Mouse (Mus musculus): ENCODE data around the gene Rgs12. TPM values are rescaled to one million over a fixed set of nuclear protein-coding genes. Genes with fewer than 3 reads are reported as not detected.
A peak's percentile ranks its signal among the peaks of the same experiment; 100 is the strongest.

Gene Rgs12
- polyA plus RNA-seq, 1 experiment: 6.1 TPM

DNA sequence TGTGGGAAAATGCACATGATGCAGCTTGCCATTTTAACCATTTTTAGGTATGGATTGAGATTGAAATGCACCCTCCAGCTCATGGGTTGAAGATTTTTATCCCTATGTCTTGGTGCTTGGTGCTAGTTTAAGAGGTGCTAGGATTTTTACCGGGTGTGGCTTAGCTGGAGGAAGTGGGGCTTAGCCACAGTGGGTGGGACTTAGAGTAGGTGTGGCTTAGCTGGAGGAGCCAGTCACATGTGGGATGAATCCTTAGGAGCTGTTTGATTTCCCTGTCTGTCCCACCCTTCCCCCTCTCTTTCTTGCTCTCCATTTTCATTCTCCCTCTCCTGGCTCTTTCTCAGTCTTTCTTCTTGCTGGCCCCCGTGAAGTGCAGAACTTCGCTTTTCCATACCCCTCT lies 32.5 kb downstream of the Rgs12 start:
- Histone ChIP-seq H3K27ac (ENCODE audit: insufficient read depth, low read depth, low read length) (no peak overlapping the region), H3K4me3 (ENCODE audit: low read depth, low read length) (no peak overlapping the region), H3K4me1 (ENCODE audit: control insufficient read depth, insufficient read depth, insufficient read length, low read length) (peaks cover 11% of the 10 kb centered on the region; the same call in 1 of the 2 replicates), H3K27me3 (ENCODE audit: control insufficient read depth, insufficient read depth, low read length) (no peaks in the 10 kb centered on the region), H3K36me3 (ENCODE audit: control insufficient read depth, insufficient read depth, low read length) (no peaks in the 10 kb centered on the region)
- WGBS: 66% methylated on average over 3 of the region's 3 CpGs
- TF ChIP-seq POLR2A (IDR thresholded peaks at IDR 0.05; ENCODE audit: low read depth, low read length) (no peak), CTCF (IDR thresholded peaks at IDR 0.05; ENCODE audit: extremely low read depth, insufficient read length, insufficient replicate concordance, low read depth, low read length) (no peak)

DNA sequence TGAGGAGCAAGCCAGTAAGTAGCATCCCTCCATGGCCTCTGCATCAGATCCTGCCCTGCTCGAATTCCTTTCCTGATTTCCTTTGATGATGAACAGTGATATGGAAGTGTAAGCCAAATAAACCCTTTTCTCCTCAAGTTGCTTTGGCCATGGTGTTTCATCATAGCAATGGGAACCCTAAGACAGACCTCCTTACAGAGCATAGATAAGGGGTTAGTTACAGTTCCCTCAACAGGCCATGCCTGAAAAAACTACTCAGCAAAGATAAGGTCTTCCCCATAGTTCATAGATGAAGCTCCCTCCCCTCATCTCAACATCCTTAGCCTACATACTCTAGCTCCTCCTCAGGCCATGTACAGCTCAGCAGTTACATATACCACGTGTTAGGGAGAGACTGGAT lies 35.7 kb downstream of the Rgs12 start:
- Histone ChIP-seq H3K27me3 (ENCODE audit: control insufficient read depth, insufficient read depth, low read length) (no peaks in the 10 kb centered on the region), H3K4me3 (ENCODE audit: low read depth, low read length) (no peak overlapping the region), H3K27ac (ENCODE audit: insufficient read depth, low read depth, low read length) (no peak overlapping the region), H3K4me1 (ENCODE audit: control insufficient read depth, insufficient read depth, insufficient read length, low read length) (peaks cover 16% of the 10 kb centered on the region), H3K36me3 (ENCODE audit: control insufficient read depth, insufficient read depth, low read length) (no peaks in the 10 kb centered on the region)
- no peak for TF ChIP-seq POLR2A (IDR thresholded peaks at IDR 0.05; ENCODE audit: low read depth, low read length)
- no peak for TF ChIP-seq CTCF (IDR thresholded peaks at IDR 0.05; ENCODE audit: extremely low read depth, insufficient read length, insufficient replicate concordance, low read depth, low read length)
- 72% methylated on average over 2 of the region's 2 CpGs for WGBS

DNA sequence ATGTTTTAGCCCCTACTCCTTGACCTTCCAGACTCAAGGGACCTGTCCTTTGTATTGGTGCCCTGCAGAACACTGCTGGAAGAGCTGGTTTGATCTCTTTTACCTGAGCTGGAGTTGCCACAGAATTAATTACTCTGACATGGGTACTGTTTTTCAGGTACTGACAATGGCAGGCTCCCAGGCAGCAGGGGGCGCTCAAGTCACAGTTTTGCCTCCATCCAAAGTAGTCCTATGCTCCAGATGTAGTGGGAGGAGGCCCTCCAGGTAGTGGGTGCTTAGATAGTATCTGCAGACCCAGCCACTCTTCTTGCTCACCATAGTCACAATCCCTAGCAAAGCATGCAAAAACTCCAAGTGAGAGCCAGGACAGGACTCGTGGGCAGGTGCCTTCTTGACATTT lies 36.6 kb downstream of the Rgs12 start:
- Histone ChIP-seq H3K36me3 (ENCODE audit: control insufficient read depth, insufficient read depth, low read length) (no peaks in the 10 kb centered on the region), H3K27ac (ENCODE audit: insufficient read depth, low read depth, low read length) (no peak overlapping the region), H3K27me3 (ENCODE audit: control insufficient read depth, insufficient read depth, low read length) (no peaks in the 10 kb centered on the region), H3K4me3 (ENCODE audit: low read depth, low read length) (no peak overlapping the region), H3K4me1 (ENCODE audit: control insufficient read depth, insufficient read depth, insufficient read length, low read length) (peaks cover 14% of the 10 kb centered on the region)
- TF ChIP-seq CTCF (IDR thresholded peaks at IDR 0.05; ENCODE audit: extremely low read depth, insufficient read length, insufficient replicate concordance, low read depth, low read length) (peak; percentile 83; the same call in 1 of the 2 replicates), POLR2A (IDR thresholded peaks at IDR 0.05; ENCODE audit: low read depth, low read length) (no peak)
- 43% methylated on average over 2 of the region's 2 CpGs for WGBS

DNA sequence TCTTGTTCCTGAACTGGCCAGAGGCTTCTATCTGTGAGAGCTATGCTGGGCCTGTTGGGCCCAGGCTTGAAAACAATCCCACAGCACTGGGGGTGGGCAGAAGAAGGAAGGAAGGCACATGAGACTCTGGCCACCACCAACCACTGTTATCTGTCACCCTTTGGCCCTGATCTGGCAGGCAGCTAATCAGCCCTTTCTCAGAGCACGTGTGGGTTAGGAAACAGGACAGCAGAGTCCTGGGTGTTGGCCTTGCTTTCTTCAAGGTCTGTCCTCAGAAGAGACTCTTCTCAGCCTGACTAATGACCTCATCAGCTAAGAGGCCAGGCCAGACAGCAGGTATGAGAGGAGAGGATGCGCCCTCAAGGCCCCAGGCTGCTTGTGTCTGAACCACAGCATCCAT lies 38.2 kb downstream of the Rgs12 start:
- H3K27ac ChIP-seq (ENCODE audit: insufficient read depth, low read depth, low read length): no peak overlapping the region
- 51% methylated on average over 2 of the region's 2 CpGs for WGBS
- no peaks in the 10 kb centered on the region for H3K36me3 ChIP-seq (ENCODE audit: control insufficient read depth, insufficient read depth, low read length)
- peaks cover 17% of the 10 kb centered on the region for H3K4me1 ChIP-seq (ENCODE audit: control insufficient read depth, insufficient read depth, insufficient read length, low read length)
- no peaks in the 10 kb centered on the region for H3K27me3 ChIP-seq (ENCODE audit: control insufficient read depth, insufficient read depth, low read length)
- TF ChIP-seq CTCF (IDR thresholded peaks at IDR 0.05; ENCODE audit: extremely low read depth, insufficient read length, insufficient replicate concordance, low read depth, low read length): no peak
- TF ChIP-seq POLR2A (IDR thresholded peaks at IDR 0.05; ENCODE audit: low read depth, low read length): no peak
- no peak overlapping the region for H3K4me3 ChIP-seq (ENCODE audit: low read depth, low read length)

DNA sequence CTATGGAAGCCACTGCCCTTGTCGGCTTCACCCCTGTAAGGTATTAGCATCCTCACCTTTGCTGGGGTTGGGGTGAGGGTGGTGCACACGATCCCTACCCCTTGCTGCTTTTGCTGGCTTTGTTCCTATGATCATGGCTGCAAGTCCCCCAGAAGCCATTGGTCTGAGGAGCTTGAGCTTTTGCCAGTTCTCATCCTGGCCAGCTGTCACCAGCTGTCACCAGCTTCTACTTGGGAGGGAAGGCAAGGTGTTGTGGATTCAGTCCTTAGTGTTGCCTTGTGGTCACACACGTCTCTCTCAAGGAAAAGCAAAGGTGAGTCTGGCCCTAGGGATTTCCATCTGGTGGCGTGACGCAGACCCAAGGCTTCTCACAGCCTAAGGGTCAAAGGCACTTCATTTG lies 39.4 kb downstream of the Rgs12 start:
- 84% methylated on average over 5 of the region's 5 CpGs for WGBS
- H3K36me3 ChIP-seq (ENCODE audit: control insufficient read depth, insufficient read depth, low read length): no peaks in the 10 kb centered on the region
- TF ChIP-seq POLR2A (IDR thresholded peaks at IDR 0.05; ENCODE audit: low read depth, low read length) (no peak), CTCF (IDR thresholded peaks at IDR 0.05; ENCODE audit: extremely low read depth, insufficient read length, insufficient replicate concordance, low read depth, low read length) (no peak)
- peaks cover 19% of the 10 kb centered on the region for H3K4me1 ChIP-seq (ENCODE audit: control insufficient read depth, insufficient read depth, insufficient read length, low read length)
- H3K27ac ChIP-seq (ENCODE audit: insufficient read depth, low read depth, low read length): no peak overlapping the region
- H3K4me3 ChIP-seq (ENCODE audit: low read depth, low read length): no peak overlapping the region
- H3K27me3 ChIP-seq (ENCODE audit: control insufficient read depth, insufficient read depth, low read length): no peaks in the 10 kb centered on the region

DNA sequence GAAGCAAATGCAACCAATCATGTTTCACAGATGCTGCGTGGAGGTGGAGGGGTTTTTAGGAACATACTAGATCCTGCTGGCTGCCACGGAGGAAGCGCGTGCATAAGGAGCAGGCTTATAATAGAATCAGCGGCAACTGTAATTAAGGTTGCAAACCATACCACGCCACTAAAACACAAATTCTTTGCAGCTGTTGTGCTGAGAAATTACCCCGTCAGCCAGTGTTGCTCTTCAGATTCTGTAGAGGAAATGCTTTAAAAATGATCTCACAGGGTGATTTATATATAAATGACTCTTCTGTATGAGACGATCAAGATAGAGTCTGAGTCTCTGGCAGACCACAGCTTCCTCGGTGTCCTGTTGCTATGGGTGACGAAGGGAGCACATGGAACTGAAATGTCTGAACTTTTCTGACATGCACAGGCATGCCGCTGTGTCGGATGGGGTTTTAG lies 40.1 kb downstream of the Rgs12 start:
- 73% methylated on average over 12 of the region's 12 CpGs for WGBS
- Histone ChIP-seq H3K4me3 (ENCODE audit: low read depth, low read length) (no peak overlapping the region), H3K36me3 (ENCODE audit: control insufficient read depth, insufficient read depth, low read length) (no peaks in the 10 kb centered on the region), H3K27ac (ENCODE audit: insufficient read depth, low read depth, low read length) (no peak overlapping the region), H3K27me3 (ENCODE audit: control insufficient read depth, insufficient read depth, low read length) (no peaks in the 10 kb centered on the region), H3K4me1 (ENCODE audit: control insufficient read depth, insufficient read depth, insufficient read length, low read length) (peaks cover 19% of the 10 kb centered on the region)
- TF ChIP-seq POLR2A (IDR thresholded peaks at IDR 0.05; ENCODE audit: low read depth, low read length) (no peak), CTCF (IDR thresholded peaks at IDR 0.05; ENCODE audit: extremely low read depth, insufficient read length, insufficient replicate concordance, low read depth, low read length) (0 out of 2 replicates have a peak, but pooled peaks have one; percentile 2)

DNA sequence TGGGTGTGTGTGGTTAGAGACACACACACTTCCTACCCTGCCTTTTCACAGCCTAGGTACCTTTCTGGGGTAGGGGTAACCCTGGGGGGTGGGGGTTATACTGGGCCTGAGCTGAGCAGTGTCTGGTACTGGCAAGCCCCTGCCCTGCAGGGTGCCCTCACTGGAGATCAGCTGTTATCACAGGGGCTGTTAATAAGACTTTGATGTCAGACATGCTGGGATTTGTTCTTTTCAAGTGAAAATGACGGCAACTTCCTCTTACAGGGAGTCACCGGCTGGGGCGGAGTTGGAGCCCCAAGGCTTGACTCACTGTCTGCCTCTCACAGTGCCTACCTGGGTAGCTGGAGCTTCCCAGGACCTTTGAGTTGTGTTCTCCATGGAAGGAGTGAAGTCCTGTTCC lies 49.5 kb downstream of the Rgs12 start:
- WGBS: 18% methylated on average over 3 of the region's 3 CpGs
- Histone ChIP-seq H3K27me3 (ENCODE audit: control insufficient read depth, insufficient read depth, low read length) (no peaks in the 10 kb centered on the region), H3K4me3 (ENCODE audit: low read depth, low read length) (no peak overlapping the region), H3K4me1 (ENCODE audit: control insufficient read depth, insufficient read depth, insufficient read length, low read length) (peaks cover 8% of the 10 kb centered on the region; the same call in 1 of the 2 replicates), H3K27ac (ENCODE audit: insufficient read depth, low read depth, low read length) (no peak overlapping the region), H3K36me3 (ENCODE audit: control insufficient read depth, insufficient read depth, low read length) (no peaks in the 10 kb centered on the region)
- no peak for TF ChIP-seq CTCF (IDR thresholded peaks at IDR 0.05; ENCODE audit: extremely low read depth, insufficient read length, insufficient replicate concordance, low read depth, low read length)
- TF ChIP-seq POLR2A (IDR thresholded peaks at IDR 0.05; ENCODE audit: low read depth, low read length): no peak
